Mouse (Mus musculus) liver, postnatal 0 days (tissue): ENCODE data around the gene Sdc4. TPM values are rescaled to one million over a fixed set of nuclear protein-coding genes. Genes with fewer than 3 reads are reported as not detected.

Experiments
- ATAC-seq: fragments of 200-750 bp; cut with Nextera tagmentation; 2 replicates; pipeline ENCODE4 v1.8.0; 2017; ENCODE audit warnings: mild to moderate bottlenecking, moderate library complexity
- DNase-seq: peaks from one replicate; pipeline ENCODE4 v3.0.0-alpha.2; 2016
- H3K27ac ChIP-seq: fragments of 300-500 bp; sonication (generic); 2 replicates; pipeline ENCODE4 v1.5.1; 2014; ENCODE audit warnings: antibody characterized with exemption, moderate library complexity, mild to moderate bottlenecking, low read depth
- H3K27me3 ChIP-seq: fragments of 300-500 bp; sonication (generic); 2 replicates; pipeline ENCODE4 v1.6.1; 2014; ENCODE audit warnings: low read length, control low read depth, mixed read lengths; ENCODE audit not compliant: insufficient read depth
- H3K36me3 ChIP-seq: fragments of 300-500 bp; sonication (generic); replicated peaks from 2 replicates; pipeline ENCODE4 v1.6.1; 2014; ENCODE audit warnings: mild to moderate bottlenecking, control low read depth, low read length, moderate library complexity, mixed read lengths; ENCODE audit not compliant: insufficient read depth
- H3K4me1 ChIP-seq: fragments of 300-500 bp; sonication (generic); 2 replicates; pipeline ENCODE4 v1.6.1; 2014; ENCODE audit warnings: antibody characterized with exemption, mild to moderate bottlenecking, control low read depth; ENCODE audit not compliant: insufficient read depth
- H3K4me2 ChIP-seq: fragments of 300-500 bp; sonication (generic); 2 replicates; pipeline ENCODE4 v1.6.1; 2014; ENCODE audit warnings: low read depth, mild to moderate bottlenecking, low read length, moderate library complexity, mixed read lengths
- H3K4me3 ChIP-seq: fragments of 300-500 bp; sonication (generic); 2 replicates; pipeline ENCODE4 v1.5.1; 2014; ENCODE audit warnings: low read depth, low read length
- H3K9ac ChIP-seq: fragments of 300-500 bp; sonication (generic); replicated peaks from 2 replicates; pipeline ENCODE4 v1.6.1; 2014; ENCODE audit warnings: mild to moderate bottlenecking, moderate library complexity
- H3K9me3 ChIP-seq: fragments of 300-500 bp; sonication (generic); 2 replicates; pipeline ENCODE4 v1.6.1; 2016; ENCODE audit warnings: mild to moderate bottlenecking, control low read depth, low read length, mixed read lengths
- CTCF ChIP-seq: sonication (generic); IDR thresholded peaks from 2 replicates; pipeline ENCODE4 v1.5.1; 2016; ENCODE audit warnings: antibody characterized with exemption, low read depth
- EP300 ChIP-seq: IDR thresholded peaks from 2 replicates; pipeline ENCODE4 v1.6.1; 2016; ENCODE audit warnings: antibody characterized with exemption, low read depth, mild to moderate bottlenecking
- WGBS: fragments of 180-500 bp; shearing (Covaris S2); extraction: QIAGEN DNeasy Blood & Tissue Kit; methylation state at CpG from one replicate; pipeline ENCODE4 v1.1.7; 2014; ENCODE audit not compliant: insufficient replicate concordance; 5-methylcytosine and 5-hydroxymethylcytosine counted together
- polyA plus RNA-seq: library from polyadenylated mRNA; unstranded; fragments of >200 nt; fragmentation: Nextera tagmentation; extraction: Ambion mirVana; gene quantifications from 2 replicates; pipeline ENCODE4 v1.2.1, GENCODE M21; 2015

Sdc4 gene
- polyA plus RNA-seq, 1 experiment from 2014 or later = 208 TPM

DNA sequence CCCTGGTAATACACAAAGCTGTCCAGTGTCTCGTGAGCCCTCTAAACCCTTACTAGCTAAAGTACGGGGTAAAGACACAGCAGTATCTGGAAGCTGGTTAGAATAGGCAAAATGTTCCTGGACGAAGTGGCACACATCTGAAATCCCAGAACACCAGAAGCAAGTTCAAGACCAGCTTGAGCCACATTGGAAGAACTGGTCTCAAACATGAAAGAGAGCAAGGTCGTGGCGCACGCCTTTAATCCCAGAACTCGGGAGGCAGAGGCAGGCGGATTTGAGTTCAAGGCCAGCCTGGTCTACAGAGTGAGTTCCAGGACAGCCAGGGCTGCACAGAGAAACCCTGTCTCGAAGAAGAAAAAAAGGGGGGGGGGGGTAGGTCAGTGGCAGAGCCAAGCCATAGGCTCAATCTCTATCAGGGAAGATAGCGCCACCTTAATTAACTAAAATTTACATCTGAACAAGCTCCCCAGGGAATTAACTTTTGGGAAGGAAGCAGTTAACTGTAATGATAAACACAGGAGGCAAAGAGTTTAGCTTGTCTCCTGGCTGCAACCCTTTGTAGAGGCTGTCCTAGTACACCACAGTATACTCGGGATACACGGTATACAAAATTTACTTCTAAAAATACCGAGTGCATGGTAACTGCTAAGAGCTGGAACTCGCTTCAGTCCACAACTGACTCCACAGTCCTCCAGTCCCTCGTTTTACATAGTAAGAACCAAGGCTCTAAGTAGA, 13.6 kb downstream of the Sdc4 start:
- DNase-seq (no peak), ATAC-seq (no peak)
- Histone ChIP-seq H3K4me1 (peaks cover 18% of the 10 kb centered on the region), H3K36me3 (peaks cover 46% of the 10 kb centered on the region), H3K4me3 (no peak overlapping the region), H3K27me3 (no peaks in the 10 kb centered on the region), H3K27ac (no peak overlapping the region), H3K9ac (no peak overlapping the region), H3K4me2 (0 out of 2 replicates have a peak overlapping the region, but pooled peaks have one; percentile 9), H3K9me3 (no peaks in the 10 kb centered on the region)
- TF ChIP-seq EP300 (no peak), CTCF (no peak)
- WGBS = 51% methylated on average over 15 of the region's 15 CpGs

DNA sequence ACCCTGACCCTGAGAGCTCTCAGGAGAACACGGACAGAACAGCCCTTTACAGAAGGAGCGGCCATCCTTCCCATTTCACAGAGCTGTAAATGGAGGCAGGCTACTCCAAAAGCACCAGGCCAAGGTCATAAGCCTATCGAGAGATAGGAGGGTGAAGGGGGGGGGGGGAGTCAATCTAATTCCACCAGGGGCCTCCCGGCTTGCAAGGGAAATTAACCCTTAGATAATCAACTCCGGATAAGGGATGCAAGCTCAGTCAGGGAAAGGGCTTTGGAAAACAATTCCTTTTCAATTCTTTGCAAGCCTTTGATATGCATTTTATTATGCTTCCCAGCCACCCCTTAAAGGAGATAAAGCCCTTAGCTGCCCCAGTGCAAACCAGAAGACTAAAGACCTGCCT, 15.2 kb downstream of the Sdc4 start:
- WGBS = 39% methylated on average over 5 of the region's 5 CpGs
- Histone ChIP-seq H3K36me3 (peaks cover 50% of the 10 kb centered on the region), H3K27me3 (no peaks in the 10 kb centered on the region)

DNA sequence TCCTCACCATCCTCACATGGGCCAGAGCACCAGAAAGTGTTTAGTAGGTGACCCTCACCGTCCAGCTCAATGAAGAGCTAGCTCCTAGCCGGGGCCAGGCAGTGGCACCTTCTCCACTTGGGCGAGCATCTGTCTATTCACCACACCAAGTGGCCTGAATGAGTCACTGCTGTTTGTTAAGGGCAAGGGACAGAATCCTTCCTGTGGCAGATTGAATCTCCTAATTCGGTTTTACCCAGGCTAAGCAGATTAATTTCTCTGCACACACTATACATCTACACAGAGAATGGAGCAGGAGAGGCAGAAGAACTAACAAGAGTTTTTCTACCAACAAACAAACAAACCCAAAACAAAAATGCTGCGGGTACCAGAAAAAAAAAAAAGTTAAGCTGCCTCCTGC, 16.7 kb downstream of the Sdc4 start:
- WGBS = 73% methylated on average over 5 of the region's 5 CpGs
- no peak overlapping the region for H3K4me3 ChIP-seq
- TF ChIP-seq CTCF = no peak
- TF ChIP-seq EP300 = no peak
- H3K9me3 ChIP-seq = no peaks in the 10 kb centered on the region
- peaks cover 50% of the 10 kb centered on the region for H3K36me3 ChIP-seq
- no peak overlapping the region for H3K27ac ChIP-seq
- no peaks in the 10 kb centered on the region for H3K27me3 ChIP-seq
- DNase-seq (no peak), ATAC-seq (no peak)
- H3K4me1 ChIP-seq = peaks cover 14% of the 10 kb centered on the region
- no peak overlapping the region for H3K9ac ChIP-seq
- no peak overlapping the region for H3K4me2 ChIP-seq

More for the DNA sequence above, 15.2 kb downstream of the Sdc4 start:
- Histone ChIP-seq H3K9ac (no peak overlapping the region), H3K4me1 (peaks cover 18% of the 10 kb centered on the region), H3K4me3 (no peak overlapping the region), H3K9me3 (no peaks in the 10 kb centered on the region), H3K4me2 (no peak overlapping the region), H3K27ac (no peak overlapping the region)
- DNase-seq = no peak
- TF ChIP-seq CTCF = no peak
- TF ChIP-seq EP300 = no peak
- no peak for ATAC-seq

DNA sequence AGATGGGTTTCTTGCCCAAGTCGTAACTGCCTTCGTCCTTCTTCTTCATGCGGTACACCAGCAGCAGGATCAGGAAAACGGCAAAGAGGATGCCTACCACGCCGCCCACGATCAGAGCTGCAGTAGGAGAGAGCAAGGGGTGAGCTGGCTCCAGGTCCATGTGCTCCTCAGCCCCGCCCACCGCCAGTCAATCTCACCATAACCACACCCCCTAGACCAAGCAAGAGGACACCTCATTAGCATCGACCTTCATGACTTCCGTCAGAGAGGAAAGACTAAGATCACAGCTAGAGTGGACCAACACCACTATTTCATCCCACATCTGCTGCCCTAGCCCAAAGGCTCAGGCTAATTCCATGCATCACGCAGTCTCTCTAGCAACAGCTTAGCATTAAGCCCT, 17.6 kb downstream of the Sdc4 start:
- ATAC-seq (no peak), DNase-seq (peak; percentile 50)
- Histone ChIP-seq H3K4me3 (no peak overlapping the region), H3K27me3 (no peaks in the 10 kb centered on the region), H3K4me2 (no peak overlapping the region), H3K9me3 (no peaks in the 10 kb centered on the region), H3K9ac (no peak overlapping the region), H3K36me3 (peaks cover 48% of the 10 kb centered on the region), H3K4me1 (peaks cover 9% of the 10 kb centered on the region), H3K27ac (no peak overlapping the region)
- WGBS = 26% methylated on average over 12 of the region's 12 CpGs
- no peak for TF ChIP-seq EP300
- no peak for TF ChIP-seq CTCF

DNA sequence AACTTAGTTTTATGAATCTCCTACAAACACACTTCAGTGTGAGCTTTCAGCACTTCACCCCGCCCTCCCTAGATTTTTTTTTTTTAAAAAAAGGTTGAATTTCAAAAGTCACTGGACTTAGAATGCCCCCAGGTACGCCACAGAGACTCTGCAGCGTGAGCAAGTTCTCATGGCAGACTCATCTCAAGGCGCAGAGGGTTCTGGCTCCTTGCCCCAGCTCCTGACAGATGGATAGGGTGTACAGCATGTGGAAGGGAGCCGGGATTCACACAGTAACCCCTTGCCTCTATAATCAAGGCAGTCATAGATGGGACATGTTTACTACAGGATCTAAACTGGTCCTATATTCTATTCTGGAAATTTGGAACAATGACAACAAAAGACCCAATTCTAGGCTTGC, 18.3 kb downstream of the Sdc4 start:
- H3K4me1 ChIP-seq = peaks cover 3% of the 10 kb centered on the region; the same call in 1 of the 2 replicates
- H3K9ac ChIP-seq = no peak overlapping the region
- H3K4me3 ChIP-seq = no peak overlapping the region
- H3K4me2 ChIP-seq = no peak overlapping the region
- whole genome bisulfite sequencing = 81% methylated on average over 5 of the region's 5 CpGs
- ATAC-seq (no peak), DNase-seq (no peak)
- TF ChIP-seq CTCF = no peak
- no peak for TF ChIP-seq EP300
- peaks cover 46% of the 10 kb centered on the region for H3K36me3 ChIP-seq
- no peaks in the 10 kb centered on the region for H3K27me3 ChIP-seq
- H3K9me3 ChIP-seq = no peaks in the 10 kb centered on the region
- no peak overlapping the region for H3K27ac ChIP-seq

DNA sequence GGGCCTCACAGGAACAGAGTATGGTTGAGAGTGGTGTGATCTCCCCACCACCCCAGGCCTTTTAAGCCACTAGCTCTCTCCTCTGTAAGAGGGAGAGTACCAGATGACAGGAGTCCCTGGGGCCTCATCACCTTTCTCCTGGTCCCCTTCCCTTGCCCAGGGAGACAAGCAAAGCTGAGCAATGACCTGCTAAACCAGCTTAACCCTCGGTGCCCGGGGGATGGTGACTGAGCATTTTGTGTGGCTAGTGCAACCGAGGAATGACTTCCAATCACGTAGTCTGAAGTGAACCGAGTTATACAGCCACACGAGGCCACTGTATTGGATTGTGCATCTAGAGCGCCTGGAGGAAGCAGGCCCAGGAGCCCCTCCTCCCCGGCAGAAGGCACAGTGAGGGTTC, 19.3 kb downstream of the Sdc4 start:
- DNase-seq (no peak), ATAC-seq (no peak)
- 0 out of 2 replicates have a peak overlapping the region, but pooled peaks have one; percentile 82 for H3K27ac ChIP-seq
- no peaks in the 10 kb centered on the region for H3K9me3 ChIP-seq
- no peaks in the 10 kb centered on the region for H3K27me3 ChIP-seq
- WGBS = 85% methylated on average over 8 of the region's 8 CpGs
- peaks cover 5% of the 10 kb centered on the region for H3K4me1 ChIP-seq
- H3K36me3 ChIP-seq = peaks cover 42% of the 10 kb centered on the region
- no peak overlapping the region for H3K4me2 ChIP-seq
- no peak for TF ChIP-seq CTCF
- TF ChIP-seq EP300 = no peak
- H3K9ac ChIP-seq = no peak overlapping the region
- H3K4me3 ChIP-seq = no peak overlapping the region
